Comparison of ENCODE assay signal across 8 mouse cellular contexts in the genomic region with DNA sequence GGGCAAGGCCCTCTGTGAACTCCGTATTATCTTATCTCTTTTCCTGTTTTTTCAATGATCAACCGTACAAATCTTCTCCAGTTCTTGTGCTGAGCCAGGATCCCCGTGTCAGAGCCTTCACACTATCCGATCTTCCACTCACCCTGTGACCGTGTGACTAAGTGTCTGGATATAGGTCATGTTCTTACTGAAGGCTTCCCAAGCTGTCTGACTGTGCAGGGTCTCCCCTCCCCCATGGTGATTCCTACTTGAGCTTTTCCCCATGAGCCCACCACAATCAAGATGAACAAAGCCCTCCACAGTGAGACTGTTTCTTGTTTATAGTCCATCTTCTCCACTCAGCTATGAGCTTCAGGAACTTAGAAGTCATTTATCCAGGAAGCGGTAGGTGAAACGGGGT.
DNase-seq lines count a peak whose midpoint lies in the region.

No protein-coding gene starts in this region.

- intact Hi-C loops in heart, postnatal 25 days (cut with DNase I): loop anchor here (5.0 to 10.0 kb wide), 2 partner anchors 63 to 530 kb away; no protein-coding TSS in a partner anchor

- peak; percentile 68 for DNase-seq in heart, adult 11 months
- no peak for DNase-seq in heart, postnatal 25 days (ENCODE audit: low spot score)
- peak; percentile 1 for DNase-seq in kidney, adult 11 months
- no peak for DNase-seq in kidney, adult 9 months
- DNase-seq in lung, postnatal 10 days: peak; percentile 0
- no peak for DNase-seq in lung, postnatal 36 days
- peak; percentile 64 for DNase-seq in retina, postnatal 1 day
- no peak for DNase-seq in urinary bladder, adult 18-20 months (ENCODE audit: low spot score in 2 of 2)

Comparison
In these comparisons a context has a peak if more than half of its experiments do, and no peak if none do; other contexts are left out.
1. DNase-seq: peak in heart, adult 11 months (single experiment), kidney, adult 11 months (single experiment), lung, postnatal 10 days (single experiment) and retina, postnatal 1 day (single experiment); none in heart, postnatal 25 days (single experiment), kidney, adult 9 months (single experiment), lung, postnatal 36 days (single experiment) and urinary bladder, adult 18-20 months (0 of 2).